Mouse (Mus musculus) gastrocnemius, postnatal 36 days (tissue): Measurements from ENCODE around the gene Zscan21. TPM values are rescaled to one million over a fixed set of nuclear protein-coding genes. Genes with fewer than 3 reads are reported as not detected.

Experiments
- microRNA-seq, 2 experiments: library from miRNA; unstranded; fragments of <30 nt; microRNA quantifications; one replicate each; pipeline ENCODE4 v1.2.0; 2021
- total RNA-seq, 2 experiments: library from RNA; stranded (reverse); gene quantifications; 2 replicates each; pipeline ENCODE4 v1.2.3; 2021

Zscan21 gene
- total RNA-seq, 2 experiments from 2014 or later = 10.1 to 12.8 TPM

Small RNA genes lying within 50 kb of the gene (microRNA-seq; reads per million reads assigned to microRNA genes)
- 748 to 1,474 reads per million in 2 experiments for gene Mir106b
- 271 to 336 reads per million in 2 experiments for gene Mir25
- gene Mir93 = 1,905 to 2,022 reads per million in 2 experiments

Other genes starting within 250 kb of the Zscan21 start
- gene Pilrb2, start 245.1 kb upstream of the Zscan21 start, total RNA-seq = under 1 TPM in 1 of 2 experiments, not detected in 1; 0.23 TPM
- under 1 TPM in 1 of 2 experiments, not detected in 1; 0.07 TPM for gene Cyp3a13, start 195.3 kb upstream of the Zscan21 start, total RNA-seq
- under 1 TPM; 0.59 to 0.99 TPM for gene Gjc3, start 153.8 kb upstream of the Zscan21 start, total RNA-seq
- gene Azgp1, start 135.4 kb upstream of the Zscan21 start, total RNA-seq = under 1 TPM in 1 of 2 experiments, not detected in 1; 0.46 TPM
- gene Smok3a, start 95.6 kb upstream of the Zscan21 start, total RNA-seq = not detected
- not detected for gene Smok3b, start 95.5 kb upstream of the Zscan21 start, total RNA-seq
- not detected for gene Smok3c, start 63.7 kb upstream of the Zscan21 start, total RNA-seq
- gene Zkscan1, start 31.8 kb upstream of the Zscan21 start, total RNA-seq = 10 to 100 TPM in 1 of 2 experiments, 1 to 10 TPM in 1; 7.0 to 10.2 TPM
- 1 to 10 TPM; 2.5 to 5.4 TPM for gene Zfp113, start 38.8 kb downstream of the Zscan21 start, total RNA-seq
- gene Cops6, start 44.2 kb downstream of the Zscan21 start, total RNA-seq = 10 to 100 TPM; 92.5 to 95.9 TPM
- 1 to 10 TPM; 6.9 to 8.3 TPM for gene Ap4m1, start 55.1 kb downstream of the Zscan21 start, total RNA-seq
- gene Mcm7, start 55.5 kb downstream of the Zscan21 start, total RNA-seq = 1 to 10 TPM; 7.6 to 8.7 TPM
- 10 to 100 TPM; 27.2 to 29.1 TPM for gene Taf6, start 70.5 kb downstream of the Zscan21 start, total RNA-seq
- 1 to 10 TPM; 3.7 to 3.8 TPM for gene Cnpy4, start 70.6 kb downstream of the Zscan21 start, total RNA-seq
- gene Mblac1, start 77.4 kb downstream of the Zscan21 start, total RNA-seq = 1 to 10 TPM; 1.4 to 1.6 TPM
- under 1 TPM; 0.10 to 0.35 TPM for gene Nxpe5, start 109.0 kb downstream of the Zscan21 start, total RNA-seq
- 10 to 100 TPM; 45.2 to 49.9 TPM for gene Lamtor4, start 138.6 kb downstream of the Zscan21 start, total RNA-seq
- gene BC037034, start 147.1 kb downstream of the Zscan21 start, total RNA-seq = 1 to 10 TPM; 2.2 to 3.3 TPM
- under 1 TPM; 0.12 to 0.18 TPM for gene Gal3st4, start 155.9 kb downstream of the Zscan21 start, total RNA-seq
- not detected for gene Gm43720, start 163.1 kb downstream of the Zscan21 start, total RNA-seq
- not detected for gene Gpc2, start 163.1 kb downstream of the Zscan21 start, total RNA-seq
- gene Stag3, start 163.3 kb downstream of the Zscan21 start, total RNA-seq = not detected
- not detected for gene Pvrig, start 225.1 kb downstream of the Zscan21 start, total RNA-seq